In genomic region chr10:89664977-89665645, GRCm38 (mm10) we compare ENCODE assay signal across 17 mouse cellular contexts.
A peak's percentile ranks its signal among the peaks of the same experiment; 100 is the strongest.
DNase-seq lines count a peak whose midpoint lies in the region; ATAC-seq lines count a peak whose summit lies in the region.
"Had no signal": no experiment of that assay in that cellular context is flagged by ENCODE, and none has a peak within 500 bp of the region (broad histone marks: within the 10 kb centered on the region; RNA-seq: fewer than 3 reads in every experiment).

No protein-coding gene starts in this region.

- peak; percentile 51 for ATAC-seq in frontal cortex, adult (ENCODE audit: low TSS enrichment)
- ATAC-seq: forebrain, postnatal 0 days; Patski had no signal

- no peak for DNase-seq in frontal cortex, postnatal 25 days (ENCODE audit: low spot score in 2 of 2)
- DNase-seq in kidney, postnatal 4 days: peak; percentile 22 to 45
- no peak for DNase-seq in kidney, adult 18-20 months
- DNase-seq in cerebellum, adult 8-10 months: peak; percentile 21
- peak; percentile 35 to 63 for DNase-seq in cerebellum, postnatal 25 days
- DNase-seq in lung, postnatal 14 days: no peak
- DNase-seq: adrenal gland, postnatal 36 days; B cell, adult 2 months; forebrain, postnatal 0 days; gastrocnemius, postnatal 36 days; heart, adult 2 months; heart, postnatal 14 days; kidney, adult 2 months; lung, embryonic 14.5 days; thymus, adult 2 months had no signal

Comparison
In these comparisons a context has a peak if more than half of its experiments do, and no peak if none do; other contexts are left out.
1. DNase-seq: peak in kidney, postnatal 4 days (2 of 2), cerebellum, adult 8-10 months (single experiment) and cerebellum, postnatal 25 days (2 of 2); none in frontal cortex, postnatal 25 days (0 of 2), kidney, adult 18-20 months (single experiment) and lung, postnatal 14 days (single experiment).